Mouse (Mus musculus) MEL (cell line): ENCODE results near the gene Prss56.

Source experiments
- CTCF ChIP-seq, 3 experiments: IDR thresholded peaks in 2 of 3; conservative IDR thresholded peaks in 1 of 3; 2 replicates each; pipeline ENCODE4 v1.5.1; 2011 to 2012; ENCODE audit warnings: low read length in 3 of 3, low read depth in 2 of 3, mild to moderate bottlenecking in 2 of 3, improper control_type of control experiment in 1 of 3, inconsistent platforms in 1 of 3, mixed read lengths in 1 of 3, moderate library complexity in 1 of 3; ENCODE audit not compliant: control insufficient read depth in 1 of 3, insufficient read depth in 1 of 3, poor library complexity in 1 of 3, severe bottlenecking in 1 of 3
- GATA1 ChIP-seq: IDR thresholded peaks from 2 replicates; pipeline ENCODE4 v1.6.1; 2011; ENCODE audit warnings: low read depth, low read length, improper control_type of control experiment
- JUND ChIP-seq: IDR thresholded peaks from 2 replicates; pipeline ENCODE4 v1.6.1; 2011; ENCODE audit warnings: low read depth, mild to moderate bottlenecking, improper control_type of control experiment, low read length
- MAX ChIP-seq: IDR thresholded peaks from 2 replicates; pipeline ENCODE4 v1.6.1; 2011; ENCODE audit warnings: low read length, improper control_type of control experiment
- MYB ChIP-seq: IDR thresholded peaks from 2 replicates; pipeline ENCODE4 v1.6.1; 2011; ENCODE audit warnings: mild to moderate bottlenecking, low read depth, low read length, improper control_type of control experiment
- POLR2A ChIP-seq, 2 experiments: IDR thresholded peaks; 2 replicates each; pipeline ENCODE4 v1.6.1; 2011 to 2012; ENCODE audit warnings: low read length in 2 of 2, mild to moderate bottlenecking in 2 of 2, control low read depth in 1 of 2, improper control_type of control experiment in 1 of 2, low read depth in 1 of 2, moderate library complexity in 1 of 2; ENCODE audit not compliant: control insufficient read depth in 1 of 2, insufficient read depth in 1 of 2, poor library complexity in 1 of 2
- POLR2AphosphoS5 ChIP-seq: IDR thresholded peaks from 2 replicates; pipeline ENCODE4 v1.6.1; 2012; ENCODE audit warnings: low read depth, borderline replicate concordance, mild to moderate bottlenecking, inconsistent platforms, low read length, moderate library complexity, mixed read lengths
- UBTF ChIP-seq: IDR thresholded peaks from 2 replicates; pipeline ENCODE4 v1.6.1; 2012; ENCODE audit warnings: low read depth, mild to moderate bottlenecking, inconsistent platforms, low read length, improper control_type of control experiment, moderate library complexity, borderline replicate concordance; ENCODE audit not compliant: insufficient read depth

DNA sequence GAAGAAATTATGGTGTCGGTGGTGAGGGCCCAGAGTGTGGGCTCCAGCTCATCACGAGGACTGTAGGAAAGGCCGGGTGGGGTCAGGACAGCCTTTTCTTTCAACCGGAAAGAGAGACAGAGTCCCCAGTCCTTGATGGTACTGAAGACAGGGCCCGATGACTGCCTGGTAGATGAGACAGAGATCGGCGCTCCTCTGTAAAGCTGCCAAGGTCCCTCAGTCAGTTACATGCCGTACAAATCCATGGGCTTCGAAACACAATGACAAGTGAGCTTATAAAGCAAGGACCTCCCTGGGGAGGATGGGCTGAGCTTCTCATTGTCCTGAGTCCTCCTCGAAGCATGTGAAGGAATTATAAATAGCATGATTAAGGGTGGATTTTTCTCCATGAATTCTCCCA, 40.0 kb upstream of the Prss56 start:
- TF ChIP-seq CTCF (IDR thresholded peaks at IDR 0.05 in 2 of 3, conservative IDR thresholded peaks at IDR 0.05 in 1 of 3; ENCODE audit: control insufficient read depth in 1 of 3, insufficient read depth in 1 of 3, low read depth in 2 of 3, low read length in 3 of 3, poor library complexity in 1 of 3, severe bottlenecking in 1 of 3) = no peak
- no peak for TF ChIP-seq POLR2A (IDR thresholded peaks at IDR 0.05; ENCODE audit: control insufficient read depth in 1 of 2, insufficient read depth in 1 of 2, low read depth in 1 of 2, low read length in 2 of 2, poor library complexity in 1 of 2)
- TF ChIP-seq MYB = no peak
- TF ChIP-seq GATA1 = no peak
- TF ChIP-seq MAX = no peak
- no peak for TF ChIP-seq JUND
- no peak for TF ChIP-seq POLR2AphosphoS5
- TF ChIP-seq UBTF = no peak
